Mouse (Mus musculus): ENCODE data around the gene Cdc5l.
"Not testable (repeated sequence)": the region's sequence is repeated elsewhere in the genome, so short reads cannot be mapped to it uniquely, and the experiment has no call there.

Cdc5l gene

GRCm38 (mm10) chr17:45434262-45434590, 689 bp upstream of the Cdc5l start:
- no peak for DNase-seq (ENCODE audit: low read depth)

GRCm38 (mm10) chr17:45432706-45433398, 685 bp downstream of the Cdc5l start:
- no peak for DNase-seq (ENCODE audit: low read depth)

- no peak for DNase-seq (ENCODE audit: low read depth)
Observed at GRCm38 (mm10) chr17:45432007-45432406, 1.5 kb downstream of the Cdc5l start.

- DNase-seq (ENCODE audit: low read depth), result no peak
Observed at GRCm38 (mm10) chr17:45417387-45417786, 16.1 kb downstream of the Cdc5l start.

GRCm38 (mm10) chr17:45411617-45412016, 21.9 kb downstream of the Cdc5l start:
- DNase-seq (ENCODE audit: low read depth), result not testable (repeated sequence)

- no peak for DNase-seq (ENCODE audit: low read depth)
Observed at GRCm38 (mm10) chr17:45408719-45409118, 24.8 kb downstream of the Cdc5l start.

- peak; percentile 16 for DNase-seq (ENCODE audit: low read depth)
Observed at GRCm38 (mm10) chr17:45406281-45406680, 27.3 kb downstream of the Cdc5l start.

GRCm38 (mm10) chr17:45403207-45403606, 30.3 kb downstream of the Cdc5l start:
- peak; percentile 63 for DNase-seq (ENCODE audit: low read depth)

- DNase-seq (ENCODE audit: low read depth), result no peak
Observed at GRCm38 (mm10) chr17:45402601-45403000, 30.9 kb downstream of the Cdc5l start.

- no peak for DNase-seq (ENCODE audit: low read depth)
Observed at GRCm38 (mm10) chr17:45402126-45402525, 31.4 kb downstream of the Cdc5l start.

GRCm38 (mm10) chr17:45401126-45401905, 32.2 kb downstream of the Cdc5l start:
- DNase-seq (ENCODE audit: low read depth), result no peak

GRCm38 (mm10) chr17:45398021-45398420, 35.5 kb downstream of the Cdc5l start:
- no peak for DNase-seq (ENCODE audit: low read depth)

- no peak for DNase-seq (ENCODE audit: low read depth)
Observed at GRCm38 (mm10) chr17:45397541-45397940, 36.0 kb downstream of the Cdc5l start.

GRCm38 (mm10) chr17:45394612-45395011, 38.9 kb downstream of the Cdc5l start:
- DNase-seq (ENCODE audit: low read depth), result no peak

GRCm38 (mm10) chr17:45393765-45394164, 39.8 kb downstream of the Cdc5l start:
- no peak for DNase-seq (ENCODE audit: low read depth)

GRCm38 (mm10) chr17:45389896-45390295, 43.6 kb downstream of the Cdc5l start:
- DNase-seq (ENCODE audit: low read depth), result no peak

- no peak for DNase-seq (ENCODE audit: low read depth)
Observed at GRCm38 (mm10) chr17:45386986-45387385, 46.6 kb downstream of the Cdc5l start.

- DNase-seq (ENCODE audit: low read depth), result no peak
Observed at GRCm38 (mm10) chr17:45383305-45383704, 50.2 kb downstream of the Cdc5l start.

- no peak for DNase-seq (ENCODE audit: low read depth)
Observed at GRCm38 (mm10) chr17:45379271-45379784, 54.2 kb downstream of the Cdc5l start.

- DNase-seq (ENCODE audit: low read depth), result no peak
Observed at GRCm38 (mm10) chr17:45377323-45377722, 56.2 kb downstream of the Cdc5l start.

GRCm38 (mm10) chr17:45373987-45374608, 59.4 kb downstream of the Cdc5l start:
- DNase-seq (ENCODE audit: low read depth), result peak; percentile 51

GRCm38 (mm10) chr17:45371042-45371441, 62.5 kb downstream of the Cdc5l start:
- no peak for DNase-seq (ENCODE audit: low read depth)

- no peak for DNase-seq (ENCODE audit: low read depth)
Observed at GRCm38 (mm10) chr17:45370535-45370934, 63.0 kb downstream of the Cdc5l start.

Measured in c-Kit-positive CD71-negative TER-119-negative erythroid progenitor cells, embryonic 14.5 days (primary cell).